Mouse (Mus musculus) G1E (cell line): ENCODE results near the gene Haus5. TPM values are rescaled to one million over a fixed set of nuclear protein-coding genes. Genes with fewer than 3 reads are reported as not detected.

Source experiments
- ATAC-seq: 2 replicates; pipeline ENCODE4 v1.8.0; 2016; ENCODE audit warnings: mild to moderate bottlenecking; ENCODE audit not compliant: insufficient number of reproducible peaks, poor library complexity, low FRiP score, severe bottlenecking; ENCODE audit errors: extremely low read depth
- DNase-seq: peaks from one replicate; pipeline ENCODE4 v3.0.0; 2012; ENCODE audit warnings: low spot score
- H3K27me3 ChIP-seq: 2 replicates; pipeline ENCODE4 v1.6.1; 2012; ENCODE audit warnings: mild to moderate bottlenecking, low read length, inconsistent platforms; ENCODE audit not compliant: insufficient read depth
- H3K36me3 ChIP-seq: replicated peaks from 2 replicates; pipeline ENCODE3; 2012; ENCODE audit warnings: mild to moderate bottlenecking, inconsistent platforms
- H3K4me1 ChIP-seq: 2 replicates; pipeline ENCODE4 v1.6.1; 2012; ENCODE audit warnings: low read depth, low read length, inconsistent platforms, mixed read lengths; ENCODE audit not compliant: insufficient read depth
- H3K4me3 ChIP-seq: 2 replicates; pipeline ENCODE4 v1.5.1; 2012; ENCODE audit warnings: low read depth, mild to moderate bottlenecking, inconsistent platforms, low read length, moderate library complexity, mixed read lengths
- H3K9me3 ChIP-seq: replicated peaks from 2 replicates; pipeline ENCODE4 v1.6.1; 2012; ENCODE audit warnings: inconsistent platforms
- CTCF ChIP-seq: IDR thresholded peaks from 2 replicates; pipeline ENCODE4 v1.5.1; 2012; ENCODE audit warnings: low read depth, low read length, inconsistent platforms, mixed read lengths
- GATA1 ChIP-seq: IDR thresholded peaks from 2 replicates; pipeline ENCODE4 v1.6.1; 2012; ENCODE audit warnings: borderline replicate concordance, low read length, inconsistent platforms, mixed read lengths
- GATA2 ChIP-seq: IDR thresholded peaks from 2 replicates; pipeline ENCODE4 v1.6.1; 2012; ENCODE audit warnings: low read depth, low read length, inconsistent platforms, borderline replicate concordance
- POLR2AphosphoS5 ChIP-seq: IDR thresholded peaks from 2 replicates; pipeline ENCODE4 v1.6.1; 2012; ENCODE audit warnings: low read depth, low read length, inconsistent platforms; ENCODE audit not compliant: insufficient replicate concordance
- TAL1 ChIP-seq: conservative IDR thresholded peaks from 2 replicates; pipeline ENCODE4 v1.6.1; 2012; ENCODE audit warnings: low read depth, low read length, inconsistent platforms, mixed read lengths
- polyA plus RNA-seq: library from polyadenylated mRNA; stranded (reverse); fragments of >175 nt; gene quantifications from 2 replicates; pipeline ENCODE4 v1.2.3, GENCODE M21; 2012
- total RNA-seq, 2 experiments: library from RNA; stranded (forward) in 1 of 2; stranded (reverse) in 1 of 2; fragments of 200-1000 nt in 1 of 2; fragments of >200 nt in 1 of 2; fragmentation: Nextera tagmentation in 1 of 2; gene quantifications; 2 replicates each; pipeline ENCODE4 v1.2.3; 2014 to 2017

Gene Haus5
- total and polyA plus RNA-seq, 3 experiments = 24.2 to 46.7 (median 40.4) TPM

- ATAC-seq (no peak), DNase-seq (no peak)
- TF ChIP-seq CTCF (no peak), GATA2 (no peak)
- no peaks in the 10 kb centered on the region for H3K4me1 ChIP-seq
- no peak overlapping the region for H3K4me3 ChIP-seq
- no peaks in the 10 kb centered on the region for H3K9me3 ChIP-seq
- peaks cover 8% of the 10 kb centered on the region for H3K27me3 ChIP-seq
- H3K36me3 ChIP-seq = no peaks in the 10 kb centered on the region
Measured at GRCm38 (mm10) chr7:30688325-30688724, 23.5 kb upstream of the Haus5 start.

GRCm38 (mm10) chr7:30683425-30683824 lies 18.6 kb upstream of the Haus5 start:
- Histone ChIP-seq H3K4me3 (no peak overlapping the region), H3K27me3 (peaks cover 19% of the 10 kb centered on the region), H3K9me3 (no peaks in the 10 kb centered on the region), H3K4me1 (no peaks in the 10 kb centered on the region), H3K36me3 (no peaks in the 10 kb centered on the region)
- no peak for ATAC-seq
- DNase-seq = no peak
- no peak for TF ChIP-seq CTCF
- TF ChIP-seq TAL1 = no peak
- TF ChIP-seq GATA2 = no peak
- TF ChIP-seq GATA1 = no peak
- TF ChIP-seq POLR2AphosphoS5 = no peak

- Histone ChIP-seq H3K4me1 (no peaks in the 10 kb centered on the region), H3K27me3 (peaks cover 14% of the 10 kb centered on the region; the same call in 1 of the 2 replicates), H3K36me3 (no peaks in the 10 kb centered on the region), H3K4me3 (no peak overlapping the region), H3K9me3 (no peaks in the 10 kb centered on the region)
- ATAC-seq = no peak
- no peak for TF ChIP-seq TAL1
- TF ChIP-seq POLR2AphosphoS5 = no peak
- TF ChIP-seq GATA1 = no peak
- DNase-seq = no peak
Measured at GRCm38 (mm10) chr7:30681897-30682296, 17.1 kb upstream of the Haus5 start.

GRCm38 (mm10) chr7:30678263-30678975 lies 13.6 kb upstream of the Haus5 start:
- peaks cover 30% of the 10 kb centered on the region for H3K27me3 ChIP-seq
- no peak overlapping the region for H3K4me3 ChIP-seq
- no peaks in the 10 kb centered on the region for H3K9me3 ChIP-seq
- no peaks in the 10 kb centered on the region for H3K4me1 ChIP-seq
- H3K36me3 ChIP-seq = no peaks in the 10 kb centered on the region
- DNase-seq (no peak), ATAC-seq (no peak)
- TF ChIP-seq CTCF (no peak), GATA1 (no peak), TAL1 (no peak), GATA2 (no peak), POLR2AphosphoS5 (no peak)

GRCm38 (mm10) chr7:30671480-30671879 lies 6.7 kb upstream of the Haus5 start, which contains the start of gene Pmis2:
Gene Pmis2 (minus strand): TSS chr7:30671605.
- Histone ChIP-seq H3K4me3 (no peak within 1 kb of the TSS), H3K9me3 (no peaks in the 10 kb centered on the region), H3K27me3 (peaks cover 18% of the 10 kb centered on the region), H3K4me1 (no peaks in the 10 kb centered on the region), H3K36me3 (no peaks in the 10 kb centered on the region)
- DNase-seq (no peak), ATAC-seq (no peak)
- TF ChIP-seq GATA2 (no peak), TAL1 (no peak), POLR2AphosphoS5 (no peak)

GRCm38 (mm10) chr7:30669229-30669628 lies 4.4 kb upstream of the Haus5 start:
- TF ChIP-seq POLR2AphosphoS5 = no peak
- TF ChIP-seq CTCF = peak; percentile 53; the same call in 1 of the 2 replicates
- no peak for TF ChIP-seq GATA1
- TF ChIP-seq GATA2 = no peak
- no peak for TF ChIP-seq TAL1
- H3K27me3 ChIP-seq = peaks cover 5% of the 10 kb centered on the region; the same call in 1 of the 2 replicates
- H3K36me3 ChIP-seq = no peaks in the 10 kb centered on the region
- H3K9me3 ChIP-seq = no peaks in the 10 kb centered on the region
- peaks cover 7% of the 10 kb centered on the region for H3K4me1 ChIP-seq
- DNase-seq (peak; percentile 19), ATAC-seq (no peak)
- no peak overlapping the region for H3K4me3 ChIP-seq

- DNase-seq (peak; percentile 25), ATAC-seq (no peak)
- Histone ChIP-seq H3K4me1 (peaks cover 15% of the 10 kb centered on the region), H3K9me3 (no peaks in the 10 kb centered on the region), H3K4me3 (peak overlapping the region; percentile 85), H3K27me3 (0 out of 2 replicates have a peak, but pooled peaks cover 5% of the 10 kb centered on the region), H3K36me3 (peaks cover 32% of the 10 kb centered on the region)
- TF ChIP-seq CTCF (no peak), POLR2AphosphoS5 (no peak), GATA2 (no peak), GATA1 (no peak), TAL1 (no peak)
Measured at GRCm38 (mm10) chr7:30665321-30665720, 527 bp upstream of the Haus5 start.
